Mouse (Mus musculus) megakaryocyte, embryonic 14.5 days (primary cell): ENCODE measurements around the gene Gm3448. TPM values are rescaled to one million over a fixed set of nuclear protein-coding genes. Genes with fewer than 3 reads are reported as not detected.
"Not testable (repeated sequence)": the region's sequence is repeated elsewhere in the genome, so short reads cannot be mapped to it uniquely, and the experiment has no call there.

Experiments
- H3K27me3 ChIP-seq: replicated peaks from 2 replicates; pipeline ENCODE3; 2012; ENCODE audit warnings: inconsistent platforms
- H3K36me3 ChIP-seq: replicated peaks from 2 replicates; pipeline ENCODE3; 2012; ENCODE audit warnings: low read length, inconsistent platforms, mixed read lengths
- H3K4me1 ChIP-seq: 2 replicates; pipeline ENCODE4 v1.6.1; 2012; ENCODE audit warnings: inconsistent platforms
- H3K4me3 ChIP-seq: replicated peaks from 2 replicates; pipeline ENCODE3; 2012; ENCODE audit warnings: moderate library complexity, mild to moderate bottlenecking, inconsistent platforms
- H3K9me3 ChIP-seq: 2 replicates; pipeline ENCODE4 v1.6.1; 2012; ENCODE audit warnings: inconsistent platforms
- FLI1 ChIP-seq: IDR thresholded peaks from 2 replicates; pipeline ENCODE4 v1.6.1; 2012; ENCODE audit warnings: low read length, inconsistent platforms, mixed read lengths
- GATA1 ChIP-seq: IDR thresholded peaks from 3 replicates; pipeline ENCODE4 v1.6.1; 2012; ENCODE audit warnings: mixed read lengths, low read length, inconsistent platforms, borderline replicate concordance
- polyA plus RNA-seq: library from polyadenylated mRNA; stranded (reverse); fragments of >175 nt; gene quantifications from 2 replicates; pipeline ENCODE4 v1.2.3, GENCODE M21; 2012; ENCODE audit warnings: low replicate concordance; ENCODE audit not compliant: insufficient read depth

The Gm3448 gene
- polyA plus RNA-seq, 1 experiment, result 0.10 TPM

DNA sequence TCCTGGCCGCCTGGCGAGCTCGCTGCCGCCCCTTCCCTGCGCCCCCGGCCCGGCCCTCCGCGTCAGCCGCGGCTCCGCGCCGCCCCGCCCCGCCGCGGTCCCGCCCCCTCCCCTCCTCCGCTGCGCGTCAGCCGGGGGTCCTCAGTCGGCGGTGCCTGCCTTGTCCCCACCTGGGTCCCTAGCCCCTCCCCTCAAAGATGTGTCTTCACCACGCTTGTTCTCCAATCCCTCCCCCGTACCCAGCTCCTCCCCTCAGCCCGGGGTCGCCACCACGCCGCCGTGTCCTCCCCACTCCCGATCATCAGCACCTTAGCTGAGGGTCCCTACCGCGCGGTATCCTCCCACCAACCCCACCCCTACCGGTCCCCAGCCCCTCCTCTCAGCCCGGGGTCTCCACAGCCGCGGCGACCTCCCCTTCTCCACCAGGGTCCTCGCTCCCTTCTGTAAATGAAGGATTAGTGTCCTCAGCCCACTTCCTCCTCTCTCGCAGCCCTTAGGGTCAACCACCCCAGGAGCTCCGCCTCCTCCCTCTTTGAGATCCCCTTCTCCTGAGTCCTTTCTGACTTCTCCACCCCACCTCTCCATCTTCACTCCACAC, 79.7 kb downstream of the Gm3448 start:
- Histone ChIP-seq H3K36me3 (peaks cover 16% of the 10 kb centered on the region), H3K4me1 (peaks cover 28% of the 10 kb centered on the region)
- not testable (repeated sequence) for H3K4me3 ChIP-seq, H3K9me3 ChIP-seq, H3K27me3 ChIP-seq

- Histone ChIP-seq H3K4me3 (peak within 1 kb of the TSS; percentile 98), H3K36me3 (peaks cover 22% of the 10 kb centered on the region), H3K4me1 (peaks cover 28% of the 10 kb centered on the region)
- not testable (repeated sequence) for H3K9me3 ChIP-seq, H3K27me3 ChIP-seq
Observed at GRCm38 (mm10) chr17:14960951-14961556, 80.3 kb downstream of the Gm3448 start, which contains the start of gene Phf10. Gene Phf10, minus strand, starts transcription at chr17:14961273.

DNA sequence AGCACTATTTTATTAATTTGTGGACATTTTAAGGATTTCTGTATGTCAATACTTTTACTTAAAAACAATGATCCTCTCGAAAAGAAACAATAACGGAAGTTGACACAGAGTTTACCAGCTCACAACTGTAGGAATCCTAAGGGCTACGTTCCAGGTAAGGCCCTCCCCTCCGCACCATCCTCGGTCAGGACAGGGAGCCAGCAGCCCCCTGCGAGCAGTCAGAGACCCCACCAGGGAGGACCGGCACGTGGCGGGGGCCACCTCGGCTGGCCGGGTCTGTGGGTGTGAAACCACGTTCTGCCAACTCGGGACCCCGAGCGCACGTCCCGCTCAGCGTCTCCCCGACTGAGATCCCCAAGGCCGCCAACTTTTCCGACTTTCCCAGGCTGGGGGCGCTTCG, 80.8 kb downstream of the Gm3448 start:
- Histone ChIP-seq H3K4me3 (peak overlapping the region; percentile 98), H3K36me3 (peaks cover 24% of the 10 kb centered on the region), H3K4me1 (peaks cover 28% of the 10 kb centered on the region), H3K27me3 (no peaks in the 10 kb centered on the region), H3K9me3 (no peaks in the 10 kb centered on the region)
- TF ChIP-seq FLI1, result no peak

DNA sequence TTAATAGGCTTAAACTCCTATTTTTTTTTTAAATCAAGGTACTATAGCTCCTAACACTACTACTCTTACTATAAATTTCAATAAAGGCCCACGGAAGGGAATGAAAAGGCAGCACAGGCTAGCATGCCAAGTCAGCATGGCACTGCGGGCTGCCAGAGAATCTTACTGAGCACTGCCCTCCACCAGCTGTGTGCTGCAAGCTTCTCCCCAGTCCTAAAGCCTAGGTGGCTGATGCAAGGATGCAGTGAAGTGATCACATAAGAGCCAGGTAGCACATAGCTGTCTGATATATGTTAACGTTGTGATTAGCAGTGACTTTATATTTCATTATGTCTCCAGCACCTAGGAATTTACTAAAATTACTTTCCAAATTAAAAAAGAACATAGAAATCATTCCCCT, 81.4 kb downstream of the Gm3448 start:
- Histone ChIP-seq H3K27me3 (no peaks in the 10 kb centered on the region), H3K4me1 (peaks cover 28% of the 10 kb centered on the region), H3K4me3 (peak overlapping the region; percentile 98), H3K36me3 (peaks cover 28% of the 10 kb centered on the region), H3K9me3 (no peaks in the 10 kb centered on the region)
- TF ChIP-seq GATA1 (no peak), FLI1 (no peak)

GRCm38 (mm10) chr17:14958686-14959327, 82.5 kb downstream of the Gm3448 start:
- peaks cover 39% of the 10 kb centered on the region for H3K36me3 ChIP-seq

DNA sequence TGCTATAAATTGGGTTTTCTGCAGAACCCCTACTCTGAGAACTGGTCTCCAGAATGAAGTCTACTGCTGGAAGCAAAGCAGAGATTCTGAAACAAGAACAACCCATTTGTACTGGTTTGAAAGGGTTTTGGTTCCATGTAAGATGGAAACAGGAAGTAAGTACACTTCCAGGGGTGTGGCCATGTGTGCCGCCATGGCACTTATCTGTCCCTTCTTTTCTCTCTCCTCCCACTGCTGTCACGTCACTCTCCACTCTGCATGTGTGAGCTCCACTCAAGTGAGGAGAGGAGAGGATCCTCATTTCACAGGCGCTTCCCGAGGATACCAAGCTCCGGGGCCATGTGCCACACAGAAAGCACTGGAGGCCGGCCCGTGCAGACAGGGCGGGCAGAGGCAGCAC, 87.9 kb downstream of the Gm3448 start:
- Histone ChIP-seq H3K4me1 (peaks cover 37% of the 10 kb centered on the region), H3K27me3 (no peaks in the 10 kb centered on the region), H3K4me3 (peak overlapping the region; percentile 34), H3K9me3 (no peaks in the 10 kb centered on the region), H3K36me3 (peaks cover 89% of the 10 kb centered on the region)
- TF ChIP-seq GATA1 (no peak), FLI1 (no peak)

More at GRCm38 (mm10) chr17:14958686-14959327, 82.5 kb downstream of the Gm3448 start:
- H3K9me3 ChIP-seq, result no peaks in the 10 kb centered on the region
- TF ChIP-seq GATA1 (no peak), FLI1 (no peak)
- no peaks in the 10 kb centered on the region for H3K27me3 ChIP-seq
- peaks cover 34% of the 10 kb centered on the region for H3K4me1 ChIP-seq
- peak overlapping the region; percentile 64 for H3K4me3 ChIP-seq

GRCm38 (mm10) chr17:14949161-14949827, 92.0 kb downstream of the Gm3448 start:
- H3K4me1 ChIP-seq, result peaks cover 36% of the 10 kb centered on the region
- H3K4me3 ChIP-seq, result no peak overlapping the region
- no peaks in the 10 kb centered on the region for H3K27me3 ChIP-seq
- TF ChIP-seq GATA1 (no peak), FLI1 (no peak)
- H3K36me3 ChIP-seq, result peaks cover 97% of the 10 kb centered on the region
- no peaks in the 10 kb centered on the region for H3K9me3 ChIP-seq

Other genes with a start within 250 kb of the Gm3448 start
- 8.6 and 15.6 TPM in 2 replicates for gene Wdr27, start 98.4 kb downstream of the Gm3448 start, polyA plus RNA-seq
- 2.3 and 3.1 TPM in 2 replicates for gene 1600012H06Rik, start 98.4 kb downstream of the Gm3448 start, polyA plus RNA-seq
- gene Phf10, start 80.3 kb downstream of the Gm3448 start, polyA plus RNA-seq, result 8.6 and 36.4 TPM in 2 replicates
- 1.2 and 2.3 TPM in 2 replicates for gene 9030025P20Rik, start 63.1 kb downstream of the Gm3448 start, polyA plus RNA-seq
- gene Gm3417, start 62.7 kb downstream of the Gm3448 start, polyA plus RNA-seq, result not detected in 2 replicates
- not detected in 2 replicates for gene Gm3435, start 31.4 kb downstream of the Gm3448 start, polyA plus RNA-seq
- 1.0 and 1.8 TPM in 2 replicates for gene Ermard, start 329 bp downstream of the Gm3448 start, polyA plus RNA-seq
- gene Tcte3, start within 50 bp of the Gm3448 start, polyA plus RNA-seq, result 3.2 and 3.3 TPM in 2 replicates